Mouse (Mus musculus) limb, embryonic 14.5 days (tissue): ENCODE data around the gene Cnn2. TPM values are rescaled to one million over a fixed set of nuclear protein-coding genes. Genes with fewer than 3 reads are reported as not detected.

Experiments
- ATAC-seq: fragments of 200-750 bp; cut with Nextera tagmentation; 2 replicates; pipeline ENCODE4 v1.8.0; 2017; ENCODE audit warnings: low read depth, moderate number of reproducible peaks, moderate TSS enrichment; ENCODE audit not compliant: low FRiP score
- DNase-seq: peaks from one replicate; pipeline ENCODE4 v3.0.0-alpha.2; 2015; ENCODE audit warnings: low spot score
- H3K27ac ChIP-seq: fragments of 300-500 bp; sonication (generic); replicated peaks from 2 replicates; pipeline ENCODE4 v1.5.1; 2014; ENCODE audit warnings: low read depth, mild to moderate bottlenecking, low read length, moderate library complexity, mixed read lengths
- H3K27me3 ChIP-seq: fragments of 300-500 bp; sonication (generic); 2 replicates; pipeline ENCODE4 v1.6.1; 2014; ENCODE audit warnings: low read length, mixed read lengths; ENCODE audit not compliant: control insufficient read depth, insufficient read depth
- H3K36me3 ChIP-seq: fragments of 300-500 bp; sonication (generic); 2 replicates; pipeline ENCODE4 v1.6.1; 2014; ENCODE audit warnings: mild to moderate bottlenecking, low read length, moderate library complexity, mixed read lengths; ENCODE audit not compliant: control insufficient read depth, insufficient read depth
- H3K4me1 ChIP-seq: fragments of 300-500 bp; sonication (generic); 2 replicates; pipeline ENCODE4 v1.6.1; 2014; ENCODE audit warnings: antibody characterized with exemption, low read length, mixed read lengths; ENCODE audit not compliant: control insufficient read depth, insufficient read depth
- H3K4me2 ChIP-seq: fragments of 300-500 bp; sonication (generic); replicated peaks from 2 replicates; pipeline ENCODE4 v1.6.1; 2014; ENCODE audit warnings: low read depth, mild to moderate bottlenecking, low read length, moderate library complexity; ENCODE audit not compliant: severe bottlenecking
- H3K4me3 ChIP-seq: fragments of 300-500 bp; sonication (generic); replicated peaks from 2 replicates; pipeline ENCODE4 v1.5.1; 2014; ENCODE audit warnings: low read length
- H3K9ac ChIP-seq: fragments of 300-500 bp; sonication (generic); 2 replicates; pipeline ENCODE4 v1.6.1; 2014; ENCODE audit warnings: mild to moderate bottlenecking, low read depth, low read length, moderate library complexity; ENCODE audit not compliant: severe bottlenecking
- H3K9me3 ChIP-seq: fragments of 300-500 bp; sonication (generic); 2 replicates; pipeline ENCODE4 v1.6.1; 2016; ENCODE audit warnings: low read length; ENCODE audit not compliant: control insufficient read depth
- POLR2A ChIP-seq: fragments of 200-500 bp; IDR thresholded peaks from 2 replicates; pipeline ENCODE4 v1.8.0; 2012; ENCODE audit warnings: inconsistent platforms, mild to moderate bottlenecking, moderate library complexity, borderline replicate concordance; ENCODE audit not compliant: insufficient read depth, insufficient read length; ENCODE audit errors: extremely low read depth
- WGBS: fragments of 180-500 bp; shearing (Covaris S2); extraction: QIAGEN DNeasy Blood & Tissue Kit; methylation state at CpG from one replicate; pipeline ENCODE4 v1.1.7; 2014; 5-methylcytosine and 5-hydroxymethylcytosine counted together
- polyA plus RNA-seq, 2 experiments: library from polyadenylated mRNA; depleted of rRNA in 1 of 2; stranded (reverse) in 1 of 2; unstranded in 1 of 2; fragments of >200 nt; fragmentation: Nextera tagmentation in 1 of 2; extraction: Ambion mirVana in 1 of 2; gene quantifications; 2 replicates each; pipeline versions ENCODE4 v1.2.1 to v1.2.3; 2012 to 2014

Cnn2 gene
- polyA plus RNA-seq, 2 experiments = 133 to 273 TPM

- Histone ChIP-seq H3K9me3 (no peaks in the 10 kb centered on the region), H3K27me3 (no peaks in the 10 kb centered on the region), H3K27ac (no peak overlapping the region), H3K36me3 (no peaks in the 10 kb centered on the region), H3K9ac (no peak overlapping the region), H3K4me3 (no peak overlapping the region), H3K4me2 (no peak overlapping the region), H3K4me1 (peaks cover 10% of the 10 kb centered on the region)
- DNase-seq (no peak), ATAC-seq (no peak)
- 80% methylated on average over 5 of the region's 5 CpGs for WGBS
- no peak for TF ChIP-seq POLR2A
Measured at GRCm38 (mm10) chr10:80023758-80024157, 35.4 kb downstream of the Cnn2 start.

- DNase-seq = no peak
- Histone ChIP-seq H3K36me3 (no peaks in the 10 kb centered on the region), H3K4me1 (peaks cover 10% of the 10 kb centered on the region), H3K27ac (no peak overlapping the region), H3K9me3 (no peaks in the 10 kb centered on the region), H3K4me3 (no peak overlapping the region), H3K4me2 (no peak overlapping the region), H3K27me3 (no peaks in the 10 kb centered on the region), H3K9ac (no peak overlapping the region)
- no peak for ATAC-seq
- TF ChIP-seq POLR2A = no peak
- whole genome bisulfite sequencing = 72% methylated on average over 15 of the region's 15 CpGs
Measured at GRCm38 (mm10) chr10:80024229-80025043, 36.1 kb downstream of the Cnn2 start.

- 71% methylated on average over 4 of the region's 4 CpGs for WGBS
- Histone ChIP-seq H3K9me3 (no peaks in the 10 kb centered on the region), H3K36me3 (no peaks in the 10 kb centered on the region), H3K27ac (no peak overlapping the region), H3K9ac (no peak overlapping the region), H3K4me1 (peaks cover 4% of the 10 kb centered on the region), H3K4me2 (no peak overlapping the region), H3K27me3 (no peaks in the 10 kb centered on the region), H3K4me3 (no peak overlapping the region)
- DNase-seq (no peak), ATAC-seq (no peak)
- TF ChIP-seq POLR2A = no peak
Measured at GRCm38 (mm10) chr10:80025044-80025347, 36.6 kb downstream of the Cnn2 start.

GRCm38 (mm10) chr10:80025463-80025862 lies 37.1 kb downstream of the Cnn2 start:
- H3K36me3 ChIP-seq = no peaks in the 10 kb centered on the region
- no peak for ATAC-seq
- TF ChIP-seq POLR2A = no peak
- 72% methylated on average over 10 of the region's 10 CpGs for WGBS
- no peak for DNase-seq
- H3K27me3 ChIP-seq = no peaks in the 10 kb centered on the region
- H3K4me3 ChIP-seq = no peak overlapping the region
- no peaks in the 10 kb centered on the region for H3K4me1 ChIP-seq
- no peak overlapping the region for H3K4me2 ChIP-seq
- no peak overlapping the region for H3K27ac ChIP-seq
- no peaks in the 10 kb centered on the region for H3K9me3 ChIP-seq
- H3K9ac ChIP-seq = no peak overlapping the region

GRCm38 (mm10) chr10:80025889-80026288 lies 37.5 kb downstream of the Cnn2 start:
- H3K27ac ChIP-seq = no peak overlapping the region
- no peaks in the 10 kb centered on the region for H3K27me3 ChIP-seq
- no peak for DNase-seq
- ATAC-seq = no peak; the same call in 1 of the 2 replicates
- no peaks in the 10 kb centered on the region for H3K4me1 ChIP-seq
- H3K4me2 ChIP-seq = no peak overlapping the region
- H3K9ac ChIP-seq = no peak overlapping the region
- H3K4me3 ChIP-seq = no peak overlapping the region
- H3K36me3 ChIP-seq = no peaks in the 10 kb centered on the region
- H3K9me3 ChIP-seq = no peaks in the 10 kb centered on the region
- WGBS = 59% methylated on average over 12 of the region's 12 CpGs
- no peak for TF ChIP-seq POLR2A
